Mouse (Mus musculus) stomach, postnatal 0 days (tissue): ENCODE measurements around the gene Ddx28.

Experiments
- CTCF ChIP-seq: IDR thresholded peaks from 2 replicates; pipeline ENCODE4 v1.5.1; 2016; ENCODE audit warnings: antibody characterized with exemption, low read depth, mild to moderate bottlenecking, moderate library complexity
- EP300 ChIP-seq: optimal IDR thresholded peaks from 2 replicates; pipeline ENCODE3; 2016; ENCODE audit warnings: antibody characterized with exemption

GRCm38 (mm10) chr8:105966692-105967311 is 44.9 kb downstream of the Ddx28 start:
- peak; percentile 22; the same call in 1 of the 2 replicates for TF ChIP-seq CTCF
- TF ChIP-seq EP300: no peak
